Mouse (Mus musculus): ENCODE data around the gene Sema6b.
"Not testable (repeated sequence)": the region's sequence is repeated elsewhere in the genome, so short reads cannot be mapped to it uniquely, and the experiment has no call there.

Sema6b gene

GRCm38 (mm10) chr17:56119431-56119830, 20.7 kb downstream of the Sema6b start:
- no peak for DNase-seq (ENCODE audit: low spot score)

- no peak for DNase-seq (ENCODE audit: low spot score)
Observed at GRCm38 (mm10) chr17:56117251-56117710, 22.9 kb downstream of the Sema6b start, which contains the start of gene Plin5. TSS of gene Plin5 (minus strand) at chr17:56117596.

- no peak for DNase-seq (ENCODE audit: low spot score)
Observed at GRCm38 (mm10) chr17:56116193-56116592, 23.9 kb downstream of the Sema6b start.

GRCm38 (mm10) chr17:56112743-56113142, 27.4 kb downstream of the Sema6b start:
- no peak for DNase-seq (ENCODE audit: low spot score)

GRCm38 (mm10) chr17:56111864-56112263, 28.3 kb downstream of the Sema6b start:
- DNase-seq (ENCODE audit: low spot score), result no peak

- DNase-seq (ENCODE audit: low spot score), result no peak
Observed at GRCm38 (mm10) chr17:56111021-56111420, 29.1 kb downstream of the Sema6b start.

- no peak for DNase-seq (ENCODE audit: low spot score)
Observed at GRCm38 (mm10) chr17:56110571-56110970, 29.6 kb downstream of the Sema6b start.

DNA sequence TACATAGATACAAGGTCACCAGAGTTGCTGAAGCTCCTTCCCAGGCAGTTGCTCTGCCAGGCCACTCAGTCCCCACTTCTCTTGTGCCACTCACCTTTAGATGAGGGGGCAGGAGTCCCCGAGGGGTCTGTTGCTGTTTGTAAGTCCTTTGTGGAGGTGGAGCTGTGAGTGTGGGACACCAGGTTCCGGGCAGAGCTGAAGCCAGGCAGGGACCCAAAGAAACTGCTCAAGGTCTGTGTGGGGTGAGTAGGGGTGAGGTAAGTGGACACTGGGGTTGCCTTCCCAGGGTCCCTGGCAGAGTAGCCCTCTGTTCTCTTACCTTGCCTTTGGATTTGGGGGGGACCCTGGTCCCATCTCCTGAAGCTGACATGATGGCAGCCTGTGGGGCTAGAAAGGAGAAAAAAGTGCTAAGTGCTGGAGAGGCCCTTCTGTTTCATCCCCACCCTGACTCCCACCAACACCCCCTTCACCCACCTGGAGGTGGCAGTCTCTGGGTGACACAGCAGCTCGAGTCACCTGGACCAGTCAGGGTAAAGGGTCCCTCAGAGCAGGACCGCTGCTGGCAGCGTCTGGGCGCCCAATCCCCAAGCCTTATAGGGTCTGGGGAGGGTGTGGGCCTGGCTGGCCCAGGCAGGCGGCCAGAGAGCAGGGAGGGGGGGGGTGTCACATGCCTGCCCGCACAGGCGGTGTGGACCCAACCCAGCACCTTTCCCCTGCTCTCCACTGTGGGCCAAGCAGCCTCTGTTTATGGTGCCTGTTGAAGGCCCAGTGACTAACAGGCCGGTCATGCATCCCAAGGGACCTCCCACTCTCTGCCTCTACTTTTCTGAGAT, 30.7 kb downstream of the Sema6b start, which contains the start of gene Plin4:
TSS of gene Plin4 (minus strand) at position 585 of the 833 bp plus-strand sequence.
- no peak for DNase-seq (ENCODE audit: low spot score)

DNA sequence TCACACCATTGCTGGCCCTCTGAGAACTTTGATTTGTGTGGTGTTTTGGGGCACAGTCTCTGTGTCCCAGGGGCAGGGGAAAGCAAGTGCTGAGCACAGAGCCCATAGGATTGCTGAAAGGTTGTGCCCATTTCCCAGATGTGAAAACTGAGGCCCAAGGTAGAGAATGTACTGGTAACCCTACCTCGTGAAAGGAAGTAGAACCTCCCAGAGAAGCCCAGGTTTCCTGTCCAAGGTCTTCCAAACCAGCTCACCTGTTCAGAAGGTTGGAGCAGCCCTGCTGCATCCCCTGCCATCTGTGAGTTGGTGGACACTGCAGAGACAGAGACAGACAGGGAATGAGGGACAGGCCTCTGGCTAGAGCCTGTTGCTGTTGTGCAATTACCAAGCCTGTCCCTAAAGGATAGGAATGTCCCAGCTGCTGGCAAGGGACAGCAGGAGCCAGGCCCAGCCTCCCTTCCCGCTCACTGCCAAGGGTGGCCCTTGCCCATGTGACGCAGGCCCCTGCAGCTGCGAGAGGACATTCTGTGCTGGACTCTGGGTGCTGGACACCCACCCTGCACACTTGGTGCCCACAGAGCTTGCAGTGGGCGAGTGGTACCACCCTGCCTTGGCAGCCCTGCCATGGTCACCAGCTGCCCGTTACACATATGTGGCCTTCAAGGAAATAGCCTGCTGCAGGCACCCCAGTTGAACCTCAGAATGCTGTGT, 31.7 kb downstream of the Sema6b start:
- DNase-seq (ENCODE audit: low spot score), result no peak

DNA sequence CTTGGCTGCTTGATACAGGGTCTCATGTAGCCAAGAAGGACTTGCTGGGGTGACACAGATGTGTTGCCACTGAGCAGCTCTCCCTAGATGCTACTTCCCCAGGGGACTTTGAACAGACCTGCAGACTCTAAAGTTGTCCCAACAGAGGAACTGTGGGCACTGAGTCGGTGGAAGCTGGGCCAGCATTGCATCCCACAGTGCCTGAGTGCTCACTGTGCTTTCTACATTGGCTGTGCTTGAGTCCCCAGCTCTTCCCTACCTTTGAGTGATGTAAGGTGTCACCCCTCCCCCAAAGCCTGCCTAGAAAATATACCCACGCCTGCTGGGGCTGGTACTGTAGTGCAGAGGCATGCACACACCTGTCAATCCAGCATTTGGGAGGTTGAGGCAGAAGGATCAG, 32.4 kb downstream of the Sema6b start:
- no peak for DNase-seq (ENCODE audit: low spot score)

GRCm38 (mm10) chr17:56106981-56107380, 33.2 kb downstream of the Sema6b start:
- DNase-seq (ENCODE audit: low spot score), result no peak

- not testable (repeated sequence) for DNase-seq (ENCODE audit: low spot score)
Observed at GRCm38 (mm10) chr17:56106436-56106835, 33.7 kb downstream of the Sema6b start.

- not testable (repeated sequence) for DNase-seq (ENCODE audit: low spot score)
Observed at GRCm38 (mm10) chr17:56104821-56105220, 35.3 kb downstream of the Sema6b start.

DNA sequence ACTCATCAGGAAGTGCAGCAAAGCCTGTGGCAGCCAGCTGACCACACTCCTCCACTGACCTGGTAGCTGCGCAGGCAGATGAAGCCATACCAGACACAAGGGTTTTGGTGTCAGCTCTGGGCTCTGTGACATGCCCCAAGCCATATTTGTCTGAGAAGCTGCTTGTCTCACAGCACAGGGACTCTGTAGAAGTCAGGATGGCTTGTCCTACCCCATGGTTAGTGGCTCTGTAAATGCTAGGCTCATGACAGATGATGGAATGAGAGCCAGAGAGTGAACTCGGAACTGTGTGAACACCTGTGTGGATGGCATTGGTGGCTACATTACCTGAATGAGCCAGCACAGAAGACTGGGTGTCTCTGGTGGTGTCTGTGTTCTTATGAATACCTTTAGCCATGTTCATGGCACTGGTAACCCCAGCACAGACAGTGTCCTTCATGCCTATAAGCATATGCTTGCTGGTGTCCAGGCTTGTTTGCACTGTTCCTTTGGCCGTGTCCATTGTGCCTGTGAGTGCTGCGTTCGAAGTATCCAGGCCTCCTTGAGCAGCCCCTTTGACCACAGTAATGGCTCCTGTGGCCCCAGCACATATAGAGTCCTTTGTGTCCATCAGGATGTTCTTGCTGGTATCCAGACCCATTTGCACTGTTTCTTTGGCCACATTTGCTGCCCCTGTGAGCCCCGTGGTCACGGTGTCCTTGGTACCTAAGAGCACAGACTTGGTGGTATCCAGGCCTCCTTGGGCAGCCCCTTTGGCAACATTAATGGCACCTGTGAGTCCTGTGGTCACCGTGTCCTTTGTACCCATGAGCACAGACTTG, 36.5 kb downstream of the Sema6b start:
- DNase-seq (ENCODE audit: low spot score), result no peak

DNA sequence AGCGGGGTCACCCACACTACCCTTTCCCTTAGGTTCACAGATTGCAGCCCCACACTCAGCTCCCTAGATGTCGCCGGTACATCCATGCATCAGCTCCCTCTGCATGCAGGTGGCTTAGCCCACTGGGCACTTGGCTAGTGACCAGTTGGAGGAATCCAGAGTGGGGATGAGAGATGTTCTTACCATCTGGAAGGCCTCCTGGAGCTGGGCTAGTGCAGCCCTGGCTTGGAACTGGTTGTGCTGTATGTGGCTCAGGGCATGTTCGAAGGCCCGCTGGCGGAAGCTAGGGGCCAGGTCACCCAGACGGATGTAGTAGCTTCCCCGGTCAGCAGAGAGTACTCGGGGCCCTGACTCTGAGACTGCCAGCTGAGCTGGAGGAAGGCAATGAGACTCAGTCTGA, 37.2 kb downstream of the Sema6b start:
- no peak for DNase-seq (ENCODE audit: low spot score)

- DNase-seq (ENCODE audit: low spot score), result no peak
Observed at GRCm38 (mm10) chr17:56102158-56102557, 38.0 kb downstream of the Sema6b start.

GRCm38 (mm10) chr17:56100811-56101210, 39.3 kb downstream of the Sema6b start:
- DNase-seq (ENCODE audit: low spot score), result no peak

GRCm38 (mm10) chr17:56098711-56099572, 41.2 kb downstream of the Sema6b start:
- no peak for DNase-seq (ENCODE audit: low spot score)

DNA sequence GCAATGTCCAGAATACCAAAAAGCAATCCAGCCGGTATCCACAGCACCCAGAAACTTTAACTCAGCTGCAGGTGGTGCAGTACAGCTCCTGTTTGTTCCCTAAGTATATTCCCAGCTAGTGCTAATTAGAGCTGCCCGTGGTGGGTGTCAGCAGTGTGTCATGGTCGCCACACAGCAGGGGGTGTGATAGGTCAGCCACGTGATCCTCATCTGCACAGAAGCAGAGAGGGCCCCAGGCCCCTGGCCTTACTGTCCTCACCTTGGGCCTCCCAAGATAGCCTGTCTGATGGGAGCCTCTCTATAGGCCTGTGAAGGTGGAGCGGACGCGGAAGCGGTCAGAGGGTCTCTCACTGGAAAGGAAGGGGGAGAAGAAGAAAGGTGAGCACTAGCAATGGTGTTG, 42.0 kb downstream of the Sema6b start:
- no peak for DNase-seq (ENCODE audit: low spot score)

GRCm38 (mm10) chr17:56096883-56097282, 43.3 kb downstream of the Sema6b start:
- DNase-seq (ENCODE audit: low spot score), result no peak

DNA sequence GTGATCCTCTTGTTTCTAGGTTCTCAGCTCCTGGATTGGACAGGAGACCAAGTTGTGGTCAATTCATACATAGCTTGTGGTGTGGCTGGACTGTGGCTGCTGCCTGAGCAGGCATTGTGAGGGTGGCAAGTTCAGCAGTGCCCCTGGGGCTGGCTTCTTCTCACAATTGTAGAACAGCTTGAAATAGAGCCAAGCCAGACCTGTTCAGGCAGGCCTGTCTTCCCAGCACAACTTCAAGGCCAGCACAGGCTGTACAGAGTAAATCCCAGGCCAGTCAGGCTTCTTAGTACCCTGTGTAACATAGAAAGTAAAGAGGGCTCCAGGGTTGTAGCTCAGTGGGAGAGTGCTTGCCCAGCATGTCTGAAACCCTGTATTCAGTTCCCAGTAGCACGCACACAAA, 47.3 kb downstream of the Sema6b start:
- DNase-seq (ENCODE audit: low spot score), result no peak
